Mouse (Mus musculus): ENCODE results near the gene Plxna4. TPM values are rescaled to one million over a fixed set of nuclear protein-coding genes. Genes with fewer than 3 reads are reported as not detected.

Plxna4 gene
- total RNA-seq, 4 experiments from 2014 or later, result 5.7 to 11.7 (median 8.1) TPM

DNA sequence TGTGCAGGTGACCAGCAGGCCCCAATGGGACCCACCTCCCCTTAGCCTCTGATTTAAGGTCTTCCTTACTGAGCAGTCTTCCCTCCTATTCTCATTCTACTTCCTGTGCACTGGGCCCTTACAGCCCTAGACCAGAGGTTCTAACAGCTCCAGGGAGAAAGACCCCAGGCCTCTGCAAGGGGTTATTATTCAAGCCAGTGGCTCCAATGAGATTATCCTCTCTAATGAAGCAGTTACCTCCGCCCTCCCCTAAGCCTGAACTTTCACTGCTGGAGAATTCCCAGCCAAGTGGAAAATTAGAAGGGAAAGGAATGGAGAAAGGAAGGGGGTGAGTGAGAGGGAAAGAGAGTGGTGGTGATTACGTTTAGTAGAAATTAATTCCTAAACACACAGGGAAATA, 345.0 kb downstream of the Plxna4 start:
- DNase-seq, result no peak

DNA sequence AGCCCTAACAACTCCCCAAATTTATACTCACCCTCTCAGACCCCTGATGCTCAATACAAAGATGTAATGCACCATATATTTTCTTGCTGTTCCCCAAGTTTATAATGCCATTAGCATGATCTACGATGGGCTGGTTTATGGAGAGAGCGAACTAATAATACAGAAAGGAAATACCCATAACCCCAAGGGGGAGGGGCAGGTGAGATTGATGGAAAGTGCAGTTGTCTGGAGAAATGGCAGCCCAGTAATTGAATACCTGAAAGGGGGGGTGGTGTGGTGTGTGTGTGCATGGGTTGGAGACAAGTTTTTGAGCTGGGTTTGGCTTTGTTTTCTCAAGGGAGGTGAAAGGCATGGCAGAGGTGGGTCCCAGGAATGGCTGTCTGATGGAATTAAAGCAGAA, 356.6 kb downstream of the Plxna4 start:
- no peak for DNase-seq

DNA sequence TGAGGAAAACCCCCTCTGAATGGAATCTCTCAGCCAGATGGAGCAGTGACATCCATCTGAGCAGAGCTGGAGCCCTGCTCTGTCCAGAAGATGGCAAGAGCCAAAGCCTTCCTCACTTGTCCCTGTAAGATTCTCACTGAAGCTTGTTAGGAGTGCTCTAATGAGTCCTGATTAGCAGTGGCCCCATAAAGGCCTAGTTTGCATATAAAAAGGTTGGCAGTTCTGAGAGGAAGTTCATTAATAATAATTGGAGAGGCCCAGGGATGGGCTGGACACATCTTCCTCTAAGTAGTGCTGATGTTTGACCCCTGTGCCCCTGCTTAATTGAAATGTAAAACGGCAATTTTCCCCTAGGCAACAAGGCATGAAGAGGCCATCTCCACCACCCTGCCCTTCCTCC, 361.4 kb downstream of the Plxna4 start:
- no peak for DNase-seq

DNA sequence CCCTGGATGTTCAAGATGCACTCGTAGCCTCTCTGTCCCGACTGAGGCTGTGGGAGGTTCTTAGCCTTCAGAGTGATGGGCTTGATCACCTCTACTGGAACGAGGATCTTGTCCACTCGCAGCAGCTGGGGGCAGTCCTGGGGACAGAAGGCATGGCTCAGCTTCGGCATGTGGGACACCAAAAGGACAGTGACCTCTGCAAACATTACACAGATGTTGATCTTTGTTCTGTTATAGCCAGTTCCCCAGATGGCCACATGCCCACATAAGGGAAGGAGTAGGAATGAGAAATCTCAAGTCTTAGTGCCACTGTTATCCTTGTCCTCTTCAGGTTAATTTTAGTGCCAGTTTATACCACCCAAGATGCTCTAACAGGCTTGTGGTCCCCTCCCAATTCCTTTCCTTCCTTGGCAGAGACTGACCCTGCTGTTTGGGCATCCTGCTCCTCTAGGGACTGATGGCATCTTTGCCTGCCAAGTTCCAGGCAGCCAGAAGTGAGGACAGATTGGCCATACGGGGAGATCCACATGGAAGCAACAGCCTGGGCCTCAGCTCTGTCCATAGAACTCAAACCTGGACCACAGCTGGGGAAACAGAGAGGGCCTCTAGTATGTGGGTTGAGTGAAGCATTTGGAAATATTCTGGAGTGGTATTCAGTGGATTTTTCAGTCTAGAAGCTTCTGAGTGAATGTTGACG, 363.8 kb downstream of the Plxna4 start:
- DNase-seq, result no peak

DNA sequence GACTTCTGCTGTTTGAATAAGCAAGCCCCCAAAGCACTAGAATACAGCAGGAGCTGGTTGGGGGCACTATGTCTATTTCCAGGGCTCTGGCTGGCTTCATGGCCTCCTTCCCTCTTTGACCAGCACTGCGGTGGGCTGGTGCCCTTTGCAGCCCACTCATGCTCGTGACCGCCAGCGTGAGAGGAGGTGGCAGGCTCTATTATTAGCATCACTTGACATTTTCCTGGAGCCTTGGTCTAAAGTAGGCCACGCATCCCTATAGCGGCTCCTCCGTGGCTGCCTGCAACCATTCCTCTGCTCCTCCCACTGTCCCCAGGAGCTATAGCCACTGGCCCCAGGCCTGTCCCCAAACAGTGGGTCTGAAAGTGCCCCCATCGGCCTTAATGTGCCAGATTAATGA, 367.2 kb downstream of the Plxna4 start:
- no peak for DNase-seq

DNA sequence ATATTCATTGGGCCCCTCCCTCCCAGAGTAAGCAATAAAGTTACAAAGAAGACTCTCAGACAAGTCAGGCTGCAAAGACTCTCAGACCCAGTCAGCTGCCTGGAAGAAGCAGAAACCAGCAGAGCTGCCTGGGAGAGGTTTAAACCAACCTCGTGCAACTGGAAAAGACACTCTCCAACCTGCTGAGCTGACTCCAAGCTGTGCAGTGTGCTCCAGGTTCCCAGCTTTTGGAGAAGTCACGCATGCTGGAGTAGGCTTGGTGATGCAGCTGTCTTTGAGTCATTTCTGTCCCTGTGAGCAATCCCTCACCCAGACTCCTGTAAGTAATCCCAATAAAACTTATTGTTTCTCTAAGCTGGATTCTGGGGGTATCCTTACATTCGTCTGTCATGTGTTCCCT, 369.4 kb downstream of the Plxna4 start:
- DNase-seq, result no peak

DNA sequence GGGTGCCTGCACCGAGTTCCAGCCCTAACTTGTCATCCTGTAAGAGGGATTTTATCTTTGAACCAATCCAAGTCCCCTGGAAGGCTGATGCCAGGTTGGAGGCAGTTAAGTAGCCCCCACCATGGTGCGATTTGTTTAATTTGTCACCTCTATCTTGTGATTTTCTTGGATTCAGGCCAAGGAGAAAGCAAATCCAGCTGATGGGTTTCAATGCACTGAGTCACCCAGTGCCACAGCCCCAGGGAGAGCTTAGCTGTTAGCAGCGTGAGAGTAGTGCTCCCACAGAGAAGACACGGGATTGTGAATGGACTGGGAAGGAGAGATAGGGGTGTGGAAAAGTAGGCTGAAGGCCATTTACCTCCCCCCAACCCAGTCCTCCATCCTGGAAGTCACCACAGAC, 375.6 kb downstream of the Plxna4 start:
- DNase-seq, result no peak

DNA sequence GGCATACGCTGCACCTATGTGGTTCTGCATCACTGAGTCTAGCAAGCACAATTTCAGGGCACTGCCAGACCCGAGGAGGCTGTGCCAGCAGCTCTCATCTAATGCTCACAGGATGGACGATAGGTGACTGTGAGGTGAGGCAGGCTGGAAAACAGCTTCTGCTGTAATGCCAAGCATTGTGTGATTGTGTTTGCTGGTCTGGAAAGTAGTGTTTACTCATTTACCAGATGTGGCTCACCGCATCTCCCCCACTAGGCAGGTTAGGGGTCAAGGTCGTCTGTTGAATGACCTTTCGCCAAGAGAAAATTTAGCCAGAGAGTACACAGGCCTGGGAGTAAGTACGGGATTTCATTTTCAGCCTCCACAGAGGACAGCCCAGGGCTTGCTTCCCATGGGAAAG, 377.9 kb downstream of the Plxna4 start:
- no peak for DNase-seq

DNA sequence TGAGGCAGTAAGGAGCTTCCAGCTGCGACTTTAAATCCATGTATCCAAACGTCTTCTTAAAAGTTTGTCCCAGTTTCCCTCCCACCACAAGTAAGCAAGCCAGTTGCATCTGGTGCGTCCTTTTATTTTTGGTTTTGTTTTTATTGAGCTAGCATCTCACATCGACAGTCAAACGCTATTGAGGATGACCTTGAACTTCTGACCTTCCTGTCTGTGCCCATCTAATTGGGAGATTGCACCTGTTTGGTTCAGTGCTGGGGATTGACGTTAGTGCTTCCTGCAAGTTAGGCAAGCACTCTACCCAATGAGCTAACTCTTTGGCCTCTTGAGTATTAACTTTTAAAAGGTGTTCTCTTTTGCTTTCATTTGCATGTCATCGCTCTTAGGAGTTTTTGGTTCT, 379.0 kb downstream of the Plxna4 start:
- DNase-seq, result no peak

DNA sequence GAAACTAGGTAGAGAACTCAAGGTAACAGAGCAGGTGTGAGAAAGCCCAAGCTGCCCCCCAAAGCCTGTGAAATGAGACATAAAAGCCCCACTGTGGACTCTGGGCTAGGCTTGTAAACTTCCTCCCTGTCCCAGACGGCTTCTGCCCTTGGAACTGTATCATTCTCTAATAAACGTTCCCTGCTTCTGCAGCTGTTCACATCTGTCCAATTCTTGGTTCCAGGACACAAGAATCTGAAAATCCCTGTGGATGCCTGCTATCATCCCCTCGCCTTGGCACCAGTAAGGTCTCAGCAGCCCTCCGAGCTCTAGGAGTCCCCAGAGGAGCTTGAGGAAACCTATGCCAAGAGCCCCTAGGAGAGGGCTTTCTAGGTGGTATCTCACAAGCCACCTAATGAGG, 383.7 kb downstream of the Plxna4 start:
- DNase-seq, result no peak

DNA sequence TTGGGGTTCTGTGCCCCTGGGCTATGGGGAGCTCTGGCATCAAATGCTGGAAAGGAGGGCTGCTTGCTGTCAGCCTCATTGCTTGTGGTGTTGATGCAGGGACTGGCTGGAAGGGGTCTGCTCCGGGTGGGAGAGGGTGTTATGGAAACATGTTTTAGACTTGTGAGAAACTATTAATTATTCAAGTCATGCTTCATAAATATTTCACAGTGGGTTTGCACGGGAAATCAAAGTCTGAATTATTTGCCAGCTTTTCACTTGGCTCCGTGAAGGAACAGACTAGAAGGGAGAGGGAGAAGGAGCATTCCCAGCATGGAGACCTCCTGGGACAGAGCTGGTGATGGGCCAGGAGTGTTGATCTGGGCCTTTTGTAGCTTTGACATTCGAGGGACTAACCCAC, 384.6 kb downstream of the Plxna4 start:
- DNase-seq, result no peak

DNA sequence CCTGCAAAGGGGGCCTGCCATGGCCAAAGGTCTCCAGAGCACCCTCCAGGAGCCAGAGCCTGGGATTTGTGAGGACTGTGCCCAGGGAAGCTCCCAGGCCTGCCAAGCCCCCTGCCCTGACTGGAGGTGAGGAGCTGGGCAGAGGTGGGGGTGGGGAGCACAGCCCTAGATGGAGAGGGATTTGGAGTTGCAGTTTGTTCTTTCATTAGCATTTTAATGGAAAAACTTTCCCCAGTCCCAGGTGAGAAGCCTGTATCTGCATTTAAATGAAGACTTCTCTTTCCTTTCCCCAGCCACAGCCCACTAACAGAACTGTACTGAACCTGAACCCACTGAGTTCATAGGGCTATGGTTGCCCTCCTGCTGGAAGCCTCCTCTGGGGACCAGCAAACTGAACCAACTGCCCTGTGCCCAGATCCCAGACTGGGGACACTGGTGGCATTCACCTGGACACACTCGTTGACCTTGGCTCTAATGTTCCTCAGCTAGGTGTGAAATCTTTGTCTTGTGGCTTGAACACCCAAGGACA, 385.3 kb downstream of the Plxna4 start:
- no peak for DNase-seq

DNA sequence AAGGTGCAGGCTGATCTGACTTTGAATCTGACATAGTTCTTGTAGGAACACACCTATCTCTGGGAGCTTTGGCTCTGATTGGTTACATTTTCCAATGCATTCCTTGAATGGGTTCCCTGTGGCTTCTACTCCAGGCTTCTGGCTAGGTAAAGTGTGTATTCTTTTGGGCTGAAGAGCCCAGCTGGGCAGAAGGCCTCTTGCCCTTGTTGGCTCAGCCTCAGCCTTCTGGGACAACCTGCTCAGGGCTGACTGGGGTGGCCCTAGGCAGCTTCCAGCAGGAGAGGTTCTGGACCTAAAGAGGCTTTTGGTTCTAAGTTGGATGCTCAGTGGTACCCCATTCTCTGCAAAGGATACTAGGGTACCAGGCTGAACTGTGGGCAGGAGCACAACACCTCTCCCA, 386.5 kb downstream of the Plxna4 start:
- DNase-seq, result no peak

DNA sequence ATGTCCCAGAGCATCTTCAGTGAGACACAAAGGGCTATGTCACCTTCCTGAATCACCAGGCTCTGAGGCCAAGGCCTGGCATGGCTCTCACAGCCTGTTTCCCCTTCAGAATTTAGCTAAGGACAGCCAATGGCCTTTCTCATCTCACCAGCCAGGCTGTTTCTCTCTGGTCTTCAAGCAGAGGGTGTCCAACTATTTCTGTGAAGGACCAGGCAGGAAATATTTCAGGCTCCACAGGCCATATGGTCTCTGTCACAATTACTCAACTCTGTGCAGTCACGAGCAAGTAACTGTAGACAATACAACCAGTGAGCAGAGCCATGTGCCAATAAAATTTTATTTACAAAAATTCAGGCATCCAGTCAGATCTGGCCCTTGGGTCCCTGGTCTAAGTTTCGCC, 388.4 kb downstream of the Plxna4 start:
- no peak for DNase-seq

DNA sequence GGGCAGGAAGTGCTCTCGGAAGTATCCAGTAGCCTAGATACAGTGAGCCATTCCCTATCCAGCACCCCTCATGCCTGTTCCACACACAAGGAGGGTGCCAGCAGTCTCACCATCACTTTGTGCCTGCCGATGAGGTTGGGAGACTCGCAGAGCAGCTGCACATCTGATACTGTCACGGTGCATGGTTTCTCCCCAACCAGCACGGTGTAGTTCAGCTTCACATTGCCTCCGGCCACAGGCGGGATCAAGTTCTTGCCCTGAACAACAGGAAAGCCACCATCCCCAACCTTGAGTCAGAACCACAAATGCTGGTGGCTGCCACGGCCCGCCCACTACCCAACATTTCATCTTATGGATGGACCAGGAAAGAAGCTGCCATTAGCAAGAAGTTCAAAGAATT, 391.1 kb downstream of the Plxna4 start:
- DNase-seq, result no peak

DNA sequence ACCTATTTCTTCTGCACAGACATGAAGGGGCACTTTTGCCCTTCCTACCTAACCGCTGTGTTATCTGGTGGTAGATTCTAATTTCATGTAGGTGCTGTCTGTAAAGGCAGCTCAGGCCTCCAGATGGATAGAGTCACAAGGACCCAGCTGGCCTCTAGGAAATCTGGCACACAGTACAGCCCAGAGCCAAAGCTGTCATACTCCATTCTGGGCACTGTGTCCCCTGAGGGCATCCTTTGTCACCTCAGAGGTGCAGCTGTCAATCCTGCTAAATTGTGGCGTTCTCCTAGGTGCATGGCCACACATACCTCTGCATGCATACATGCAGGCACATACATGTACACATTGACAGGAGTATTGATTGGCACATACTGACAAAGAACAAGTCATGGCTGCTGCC, 394.9 kb downstream of the Plxna4 start:
- no peak for DNase-seq

DNA sequence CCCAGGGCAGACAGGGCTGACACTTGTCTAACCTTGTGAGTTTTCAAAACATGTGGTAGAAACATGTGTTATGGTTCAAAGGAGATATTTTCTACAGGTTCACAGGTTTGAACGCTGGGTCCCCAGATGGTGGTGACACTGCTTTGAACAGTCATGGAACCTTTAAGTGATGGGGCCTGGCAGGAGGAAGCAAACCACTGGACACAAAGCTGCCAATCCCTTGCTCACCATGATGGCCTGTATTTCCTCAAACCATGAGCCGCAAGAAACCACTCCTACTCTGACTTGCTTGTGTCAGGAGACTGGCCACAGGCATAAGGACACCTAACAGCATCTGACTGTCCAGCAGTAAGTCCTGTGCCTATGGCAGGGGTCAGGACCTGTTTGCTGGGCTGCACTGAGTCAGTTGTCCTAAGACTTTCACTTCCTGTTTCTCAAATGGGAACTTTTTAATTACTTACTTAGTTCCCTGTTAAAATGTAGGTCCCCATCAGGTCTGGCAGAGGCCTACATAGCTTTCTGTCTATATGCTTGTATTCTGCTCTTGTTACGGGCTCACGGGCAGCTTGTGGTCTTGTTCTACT, 403.5 kb downstream of the Plxna4 start:
- no peak for DNase-seq

DNA sequence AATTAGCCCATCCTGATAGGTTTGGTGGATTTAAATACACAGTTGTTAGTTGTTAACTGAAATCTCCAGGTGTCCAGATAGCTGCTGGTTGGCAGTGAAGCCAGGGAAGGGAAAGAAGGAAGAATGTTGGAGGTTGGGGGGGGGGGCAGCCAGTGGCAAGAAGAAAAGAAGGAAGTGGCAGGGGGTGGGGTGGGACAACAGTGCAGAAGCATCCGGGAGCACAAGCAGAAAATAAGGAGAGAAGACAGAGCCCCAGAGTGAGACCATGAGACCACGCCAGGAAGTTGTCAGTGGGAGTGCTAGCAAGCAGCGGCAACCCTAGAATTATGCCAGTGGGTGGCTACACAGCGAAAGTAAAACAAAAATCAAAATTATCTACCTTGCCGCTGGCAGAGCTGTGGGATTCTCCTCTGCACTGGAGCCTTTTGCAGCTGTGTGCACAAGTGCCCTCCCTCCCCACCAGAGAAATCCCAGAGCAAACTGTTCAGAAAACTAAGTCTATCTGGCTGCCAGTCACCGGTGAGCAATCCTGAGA, 404.3 kb downstream of the Plxna4 start:
- DNase-seq, result no peak

DNA sequence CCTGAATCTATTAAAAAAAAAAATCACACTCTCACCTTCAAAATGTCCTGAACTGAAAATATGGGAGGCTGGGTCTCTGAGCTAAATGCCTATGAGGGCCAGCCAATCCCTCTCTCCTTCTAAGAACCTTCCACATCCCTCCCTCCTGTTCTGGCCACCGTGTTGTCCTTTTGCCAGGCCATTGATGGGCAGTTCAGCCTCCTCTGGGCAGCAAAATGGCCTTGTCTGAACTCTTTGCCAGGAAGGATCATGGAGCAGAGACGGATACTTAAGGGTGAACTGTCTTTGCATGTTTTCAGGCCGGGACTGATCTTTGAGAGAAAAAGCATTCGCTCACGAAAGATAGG, 408.0 kb downstream of the Plxna4 start:
- no peak for DNase-seq

DNA sequence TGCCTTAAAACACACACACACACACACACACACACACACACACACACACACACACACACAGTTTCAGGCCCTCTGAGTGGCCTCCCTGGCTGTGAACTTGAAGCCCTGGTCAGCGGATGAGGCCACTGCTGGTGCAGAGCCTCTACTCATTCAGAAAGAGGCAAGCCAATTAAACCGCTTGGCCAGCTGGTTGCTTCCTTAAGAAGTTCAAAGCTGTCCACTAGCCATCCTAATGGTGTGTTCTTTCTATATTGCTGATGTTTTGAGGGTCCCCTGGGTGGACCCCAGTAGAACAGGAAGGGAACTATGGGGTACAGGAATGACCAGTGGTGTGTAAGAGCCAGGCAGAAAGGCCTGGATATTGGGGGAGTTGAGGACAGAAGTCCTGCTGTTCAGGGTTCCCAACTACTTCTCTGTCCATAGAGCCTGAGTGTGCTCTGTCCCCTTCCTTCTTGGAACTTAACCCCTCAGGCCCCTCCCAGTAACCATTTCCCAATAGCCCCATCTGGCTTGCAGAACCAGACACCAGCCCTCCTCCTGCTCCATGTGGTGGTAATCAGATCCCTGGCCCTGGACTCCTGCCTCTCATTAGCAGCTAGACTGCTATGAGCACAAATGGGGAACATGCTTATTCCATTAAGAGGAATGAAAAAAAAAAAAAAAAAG, 408.5 kb downstream of the Plxna4 start:
- DNase-seq, result no peak

DNA sequence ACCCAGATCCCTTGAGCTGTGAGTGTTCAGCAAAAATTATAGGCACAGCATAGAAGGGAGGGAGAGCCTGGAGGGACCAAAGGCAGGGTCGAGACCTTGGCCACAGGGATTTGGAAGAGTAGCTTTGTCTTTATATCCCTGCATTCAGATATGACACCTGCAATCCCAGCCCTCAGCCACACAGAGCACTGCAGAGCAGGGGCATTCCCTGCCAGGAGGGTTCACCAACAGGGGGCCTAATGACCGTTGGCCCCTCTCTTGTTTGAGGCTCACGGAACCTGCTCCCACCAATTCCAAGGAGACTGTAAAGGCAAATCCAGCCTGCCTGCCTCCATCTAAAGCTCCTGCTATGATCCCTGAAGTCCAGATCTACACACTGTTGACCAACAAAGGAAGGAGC, 410.1 kb downstream of the Plxna4 start:
- DNase-seq, result no peak

DNA sequence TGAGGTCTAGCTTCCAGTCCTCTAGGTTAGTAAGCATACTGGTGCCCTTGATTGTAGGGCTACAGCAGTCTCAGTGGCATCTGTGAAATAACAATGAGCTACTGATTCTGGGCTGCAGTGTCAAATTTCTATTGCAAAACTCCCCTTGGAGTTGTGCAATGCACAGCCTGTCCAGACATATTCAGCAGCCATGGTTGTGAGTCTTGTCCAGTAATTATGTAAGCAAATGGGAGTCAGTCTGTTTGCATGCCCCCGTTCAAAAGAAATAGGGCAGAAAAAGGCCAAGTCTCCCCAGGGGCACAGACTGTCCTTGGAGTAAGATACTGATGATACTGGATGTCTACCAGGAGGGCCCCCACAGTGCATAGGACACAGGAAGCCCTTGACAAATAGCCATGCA, 420.3 kb downstream of the Plxna4 start:
- peak; percentile 35 for DNase-seq

DNA sequence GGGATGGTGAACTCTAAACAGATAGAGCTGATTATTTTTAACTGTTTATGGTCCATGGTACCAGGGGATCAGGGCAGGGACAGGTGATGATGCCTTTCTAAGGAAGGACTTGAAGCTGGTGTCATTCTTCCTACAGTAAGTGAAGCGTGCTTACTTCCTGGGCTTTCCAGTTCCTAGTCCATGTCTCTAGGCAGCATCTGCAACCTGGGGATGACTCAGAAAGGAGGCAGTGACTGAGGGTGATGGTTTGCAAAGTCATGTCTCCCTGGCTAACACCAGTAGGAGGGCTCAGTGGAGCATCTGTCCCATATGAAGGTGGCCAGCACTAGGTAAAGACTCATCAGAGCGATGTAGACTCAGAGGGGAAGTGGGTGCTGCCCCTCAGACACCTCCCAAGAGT, 427.6 kb downstream of the Plxna4 start:
- no peak for DNase-seq

DNA sequence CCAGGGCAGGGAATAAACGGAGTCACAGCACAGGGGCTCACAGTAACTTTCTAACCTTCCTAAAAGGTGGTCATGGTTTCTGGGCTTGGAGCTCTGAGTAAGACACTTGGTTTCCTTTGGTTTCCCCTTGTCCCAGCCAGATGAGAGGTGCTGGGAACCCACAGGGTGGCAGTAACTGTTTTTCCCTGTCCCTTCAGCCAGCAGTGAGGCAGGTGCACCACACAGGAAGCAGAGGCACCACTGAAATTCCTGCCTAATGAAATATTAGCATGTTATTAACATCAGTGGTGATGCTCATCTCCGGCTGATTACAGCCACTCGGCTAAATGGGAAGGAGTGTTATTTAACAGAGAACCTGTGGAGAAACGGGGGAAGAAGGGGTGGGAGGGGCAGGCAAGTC, 428.1 kb downstream of the Plxna4 start:
- DNase-seq, result no peak
